Mouse (Mus musculus): ENCODE measurements around the gene Tprgl. TPM values are rescaled to one million over a fixed set of nuclear protein-coding genes. Genes with fewer than 3 reads are reported as not detected.

The Tprgl gene
- polyA plus RNA-seq, 1 experiment from 2014 or later = 109 TPM

GRCm38 (mm10) chr4:154157970-154158662 lies 2.4 kb downstream of the Tprgl start:
- Histone ChIP-seq H3K36me3 (ENCODE audit: control insufficient read depth, insufficient read depth, low read length) (peaks cover 19% of the 10 kb centered on the region), H3K27ac (replicated peaks; ENCODE audit: low read depth, low read length) (no peak overlapping the region), H3K9me3 (ENCODE audit: control insufficient read depth, low read length) (no peaks in the 10 kb centered on the region), H3K4me2 (ENCODE audit: low read depth, severe bottlenecking) (no peak overlapping the region), H3K27me3 (ENCODE audit: control insufficient read depth, insufficient read depth, low read length) (no peaks in the 10 kb centered on the region), H3K4me1 (ENCODE audit: control insufficient read depth, insufficient read depth, low read length) (peaks cover 10% of the 10 kb centered on the region; the same call in 1 of the 2 replicates), H3K4me3 (ENCODE audit: low read depth, low read length) (no peak overlapping the region), H3K9ac (ENCODE audit: low read length) (no peak overlapping the region)
- DNase-seq (ENCODE audit: low spot score) (no peak), ATAC-seq (ENCODE audit: insufficient number of reproducible peaks, low FRiP score, low TSS enrichment, low read depth) (no peak)
- WGBS = 93% methylated on average over 14 of the region's 14 CpGs

GRCm38 (mm10) chr4:154156050-154156449 lies 4.4 kb downstream of the Tprgl start:
- H3K27ac ChIP-seq (replicated peaks; ENCODE audit: low read depth, low read length) = no peak overlapping the region
- ATAC-seq (ENCODE audit: insufficient number of reproducible peaks, low FRiP score, low TSS enrichment, low read depth) = no peak
- no peak overlapping the region for H3K9ac ChIP-seq (ENCODE audit: low read length)
- H3K9me3 ChIP-seq (ENCODE audit: control insufficient read depth, low read length) = no peaks in the 10 kb centered on the region
- 83% methylated on average over 7 of the region's 7 CpGs for WGBS
- H3K4me1 ChIP-seq (ENCODE audit: control insufficient read depth, insufficient read depth, low read length) = peaks cover 6% of the 10 kb centered on the region; the same call in 1 of the 2 replicates
- DNase-seq (ENCODE audit: low spot score) = no peak
- H3K4me3 ChIP-seq (ENCODE audit: low read depth, low read length) = no peak overlapping the region
- no peak overlapping the region for H3K4me2 ChIP-seq (ENCODE audit: low read depth, severe bottlenecking)
- peaks cover 22% of the 10 kb centered on the region for H3K36me3 ChIP-seq (ENCODE audit: control insufficient read depth, insufficient read depth, low read length)
- no peaks in the 10 kb centered on the region for H3K27me3 ChIP-seq (ENCODE audit: control insufficient read depth, insufficient read depth, low read length)

DNA sequence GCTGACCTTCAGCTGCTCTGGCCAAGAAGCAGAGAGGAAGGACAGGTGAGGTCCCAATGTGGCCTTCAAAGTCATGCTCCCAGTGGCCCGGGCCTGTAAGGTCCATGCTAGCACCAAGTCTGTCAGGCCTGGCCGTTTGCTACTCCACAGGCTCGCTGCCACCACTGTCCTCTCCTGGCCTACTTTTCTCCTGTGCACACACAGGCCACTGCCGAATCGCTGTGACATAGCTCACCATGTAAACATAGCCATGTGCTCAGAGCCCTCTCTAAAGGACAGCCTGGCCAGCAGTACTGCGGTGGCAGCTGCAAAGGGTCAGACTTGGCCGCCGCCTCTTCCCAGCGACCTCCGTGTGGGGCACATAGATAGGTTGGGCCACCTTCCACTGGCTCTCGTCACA lies 6.4 kb downstream of the Tprgl start:
- Histone ChIP-seq H3K9ac (ENCODE audit: low read length) (no peak overlapping the region), H3K36me3 (ENCODE audit: control insufficient read depth, insufficient read depth, low read length) (peaks cover 23% of the 10 kb centered on the region), H3K27me3 (ENCODE audit: control insufficient read depth, insufficient read depth, low read length) (no peaks in the 10 kb centered on the region), H3K4me1 (ENCODE audit: control insufficient read depth, insufficient read depth, low read length) (no peaks in the 10 kb centered on the region), H3K4me3 (ENCODE audit: low read depth, low read length) (no peak overlapping the region), H3K9me3 (ENCODE audit: control insufficient read depth, low read length) (no peaks in the 10 kb centered on the region), H3K4me2 (ENCODE audit: low read depth, severe bottlenecking) (no peak overlapping the region), H3K27ac (replicated peaks; ENCODE audit: low read depth, low read length) (no peak overlapping the region)
- DNase-seq (ENCODE audit: low spot score) (no peak), ATAC-seq (ENCODE audit: insufficient number of reproducible peaks, low FRiP score, low TSS enrichment, low read depth) (no peak)
- 72% methylated on average over 11 of the region's 11 CpGs for WGBS

DNA sequence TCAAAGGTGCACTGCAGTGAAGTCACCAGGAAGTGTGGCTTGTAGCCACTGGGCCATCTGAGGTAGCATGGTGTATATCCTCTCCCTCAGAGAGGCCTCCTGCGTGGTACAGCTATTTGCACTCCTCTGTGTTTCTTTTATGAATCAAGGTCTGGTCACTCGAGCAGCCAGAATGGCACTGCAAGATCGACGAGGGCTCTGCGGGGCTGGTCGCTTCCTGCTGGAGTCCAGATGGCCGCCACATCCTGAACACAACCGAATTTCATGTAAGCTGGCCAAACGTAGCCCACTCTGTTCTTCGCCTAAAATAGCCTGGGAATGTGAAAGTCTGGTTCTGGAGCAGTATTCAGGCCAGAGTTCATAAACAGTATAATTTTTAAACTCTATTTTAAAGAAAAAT lies 14.1 kb downstream of the Tprgl start:
- DNase-seq (ENCODE audit: low spot score) = no peak
- Histone ChIP-seq H3K27ac (replicated peaks; ENCODE audit: low read depth, low read length) (no peak overlapping the region), H3K36me3 (ENCODE audit: control insufficient read depth, insufficient read depth, low read length) (peaks cover 8% of the 10 kb centered on the region; the same call in 1 of the 2 replicates), H3K27me3 (ENCODE audit: control insufficient read depth, insufficient read depth, low read length) (peaks cover 5% of the 10 kb centered on the region), H3K9me3 (ENCODE audit: control insufficient read depth, low read length) (no peaks in the 10 kb centered on the region), H3K4me1 (ENCODE audit: control insufficient read depth, insufficient read depth, low read length) (peaks cover 6% of the 10 kb centered on the region; the same call in 1 of the 2 replicates), H3K4me2 (ENCODE audit: low read depth, severe bottlenecking) (no peak overlapping the region), H3K4me3 (ENCODE audit: low read depth, low read length) (no peak overlapping the region), H3K9ac (ENCODE audit: low read length) (no peak overlapping the region)
- 84% methylated on average over 10 of the region's 10 CpGs for WGBS
- ATAC-seq (ENCODE audit: insufficient number of reproducible peaks, low FRiP score, low TSS enrichment, low read depth) = no peak

- DNase-seq (ENCODE audit: low spot score) = no peak
- 85% methylated on average over 3 of the region's 3 CpGs for WGBS
Measured at GRCm38 (mm10) chr4:154144712-154145111, 15.8 kb downstream of the Tprgl start.

DNA sequence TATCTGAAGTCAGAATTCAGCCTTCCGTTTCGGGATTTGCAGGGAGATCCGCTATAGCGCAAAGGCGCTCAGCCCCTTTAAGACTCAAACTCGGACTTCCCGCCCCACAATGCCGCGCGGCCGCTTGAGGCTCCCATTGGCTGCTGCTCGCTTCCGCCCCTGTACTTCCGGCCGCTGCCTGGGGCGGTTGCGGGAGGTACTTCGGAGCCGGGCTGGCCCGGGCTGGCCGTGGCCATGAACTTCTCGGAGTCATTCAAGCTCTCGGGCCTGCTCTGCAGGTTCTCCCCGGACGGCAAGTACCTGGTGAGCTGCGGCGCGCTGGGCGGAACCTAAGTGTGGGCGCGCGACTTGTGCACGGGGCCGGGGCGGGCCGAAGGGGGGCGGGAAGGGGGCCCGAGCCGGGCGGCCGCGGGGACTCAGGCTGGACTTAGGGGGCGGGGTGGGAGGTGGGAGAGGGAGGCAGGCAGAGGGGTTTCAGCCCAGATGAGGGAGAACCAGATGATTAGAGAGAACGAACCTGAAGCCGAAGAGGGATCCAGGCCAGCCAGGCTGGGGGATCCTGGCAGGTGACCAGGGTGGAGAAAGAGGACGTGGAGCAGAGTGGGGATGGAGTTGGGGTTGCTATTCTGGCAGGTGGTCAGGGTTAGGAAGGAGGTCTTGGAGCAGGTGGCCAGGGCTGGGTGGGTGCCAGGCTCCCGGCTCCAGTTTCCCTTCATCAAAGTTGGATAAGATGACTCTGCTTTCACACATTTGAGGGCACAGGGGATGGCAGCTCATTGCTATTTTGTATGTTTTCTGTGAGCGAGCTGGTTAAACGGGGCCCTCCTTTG lies 18.0 kb downstream of the Tprgl start, which contains the start of gene Wrap73:
Gene Wrap73, plus strand, starts transcription at position 162 of the 830 bp plus-strand sequence.
- Histone ChIP-seq H3K4me2 (ENCODE audit: low read depth, severe bottlenecking) (peak within 1 kb of the TSS; percentile 88), H3K36me3 (ENCODE audit: control insufficient read depth, insufficient read depth, low read length) (peaks cover 1% of the 10 kb centered on the region; the same call in 1 of the 2 replicates), H3K9me3 (ENCODE audit: control insufficient read depth, low read length) (no peaks in the 10 kb centered on the region), H3K27ac (replicated peaks; ENCODE audit: low read depth, low read length) (peak within 1 kb of the TSS; percentile 59; the same call in 1 of the 2 replicates), H3K27me3 (ENCODE audit: control insufficient read depth, insufficient read depth, low read length) (peaks cover 42% of the 10 kb centered on the region), H3K4me1 (ENCODE audit: control insufficient read depth, insufficient read depth, low read length) (peaks cover 13% of the 10 kb centered on the region; the same call in 1 of the 2 replicates), H3K4me3 (ENCODE audit: low read depth, low read length) (peak within 1 kb of the TSS; percentile 92), H3K9ac (ENCODE audit: low read length) (peak within 1 kb of the TSS; percentile 91)
- peak; percentile 93 for DNase-seq (ENCODE audit: low spot score)
- peak; percentile 94 for ATAC-seq (ENCODE audit: insufficient number of reproducible peaks, low FRiP score, low TSS enrichment, low read depth)
- 3% methylated on average over 49 of the region's 49 CpGs for WGBS

More at GRCm38 (mm10) chr4:154144712-154145111, 15.8 kb downstream of the Tprgl start:
- H3K27ac ChIP-seq (replicated peaks; ENCODE audit: low read depth, low read length) = no peak overlapping the region
- H3K9ac ChIP-seq (ENCODE audit: low read length) = no peak overlapping the region
- H3K36me3 ChIP-seq (ENCODE audit: control insufficient read depth, insufficient read depth, low read length) = peaks cover 8% of the 10 kb centered on the region; the same call in 1 of the 2 replicates
- no peak overlapping the region for H3K4me2 ChIP-seq (ENCODE audit: low read depth, severe bottlenecking)
- no peak for ATAC-seq (ENCODE audit: insufficient number of reproducible peaks, low FRiP score, low TSS enrichment, low read depth)
- peaks cover 12% of the 10 kb centered on the region; the same call in 1 of the 2 replicates for H3K4me1 ChIP-seq (ENCODE audit: control insufficient read depth, insufficient read depth, low read length)
- no peak overlapping the region for H3K4me3 ChIP-seq (ENCODE audit: low read depth, low read length)
- no peaks in the 10 kb centered on the region for H3K9me3 ChIP-seq (ENCODE audit: control insufficient read depth, low read length)
- peaks cover 19% of the 10 kb centered on the region for H3K27me3 ChIP-seq (ENCODE audit: control insufficient read depth, insufficient read depth, low read length)

DNA sequence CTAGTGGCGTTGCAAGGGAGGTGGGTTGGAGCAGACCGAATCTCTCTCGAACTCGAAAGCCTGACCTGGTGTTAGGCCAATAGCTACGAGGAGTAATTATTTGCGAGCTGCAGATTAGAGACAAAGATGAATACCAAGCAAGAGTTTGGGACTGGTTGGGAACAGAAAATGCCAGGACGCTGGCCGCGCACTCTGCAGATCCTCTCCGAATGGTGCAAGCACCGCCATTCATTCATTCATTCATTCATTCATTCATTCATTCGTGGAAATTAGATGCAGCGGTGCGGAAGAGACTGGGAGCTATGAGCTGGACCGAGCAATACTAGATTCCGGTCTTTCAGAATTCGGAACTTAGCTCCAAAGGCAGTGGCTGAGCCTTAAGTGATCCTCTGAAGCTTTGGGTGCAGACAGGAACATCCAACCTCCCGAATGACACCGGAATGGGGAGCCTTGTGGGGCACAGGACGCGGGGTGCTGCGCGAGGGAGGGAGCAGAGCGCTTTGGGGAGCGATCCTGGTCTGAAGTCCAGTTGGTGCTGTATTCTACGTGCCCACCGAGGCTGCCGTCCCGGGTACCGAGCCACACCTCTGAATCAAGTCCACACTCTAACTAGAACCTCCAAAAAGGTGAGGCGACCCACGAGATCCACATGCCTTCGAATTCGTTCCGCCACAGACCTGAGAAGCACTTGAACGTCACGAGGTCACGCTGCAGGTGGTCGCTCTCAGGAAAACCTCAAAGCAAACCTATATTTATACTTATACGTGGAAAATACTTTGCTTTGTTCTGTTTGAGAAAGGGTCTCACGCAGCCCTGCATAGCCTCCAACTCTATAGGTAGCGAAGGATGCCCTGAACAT lies 19.2 kb downstream of the Tprgl start:
- no peak overlapping the region for H3K27ac ChIP-seq (replicated peaks; ENCODE audit: low read depth, low read length)
- peaks cover 52% of the 10 kb centered on the region for H3K27me3 ChIP-seq (ENCODE audit: control insufficient read depth, insufficient read depth, low read length)
- H3K9ac ChIP-seq (ENCODE audit: low read length) = no peak overlapping the region
- peak overlapping the region; percentile 10; the same call in 1 of the 2 replicates for H3K4me3 ChIP-seq (ENCODE audit: low read depth, low read length)
- H3K4me1 ChIP-seq (ENCODE audit: control insufficient read depth, insufficient read depth, low read length) = peaks cover 13% of the 10 kb centered on the region; the same call in 1 of the 2 replicates
- no peak for ATAC-seq (ENCODE audit: insufficient number of reproducible peaks, low FRiP score, low TSS enrichment, low read depth)
- peak; percentile 32 for DNase-seq (ENCODE audit: low spot score)
- 1% methylated on average over 42 of the region's 42 CpGs for WGBS
- no peaks in the 10 kb centered on the region for H3K9me3 ChIP-seq (ENCODE audit: control insufficient read depth, low read length)
- H3K36me3 ChIP-seq (ENCODE audit: control insufficient read depth, insufficient read depth, low read length) = no peaks in the 10 kb centered on the region; the same call in 1 of the 2 replicates
- H3K4me2 ChIP-seq (ENCODE audit: low read depth, severe bottlenecking) = peak overlapping the region; percentile 4; the same call in 1 of the 2 replicates
